Mouse (Mus musculus): ENCODE data around the gene Cilp2.

DNA sequence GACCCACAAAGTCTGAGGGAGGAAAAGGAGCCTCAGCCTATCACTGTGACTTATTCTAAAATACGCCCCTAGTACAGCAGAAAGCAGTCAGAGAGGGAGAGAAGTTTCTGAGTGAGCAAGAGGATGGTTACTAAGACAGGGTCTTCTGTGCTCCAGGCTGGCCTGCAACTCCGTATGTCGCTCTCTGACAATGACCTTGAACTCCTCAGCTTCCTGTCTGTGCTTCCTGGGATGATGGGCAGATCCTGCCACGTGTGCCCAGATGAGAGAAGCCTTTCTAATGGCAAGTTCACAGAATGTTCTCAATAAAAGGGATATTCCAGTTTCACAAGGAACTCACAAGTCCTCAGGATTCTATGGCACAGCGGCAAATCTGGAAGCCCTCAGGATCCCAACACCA is 47.1 kb upstream of the Cilp2 start:
- TF ChIP-seq CTCF (conservative IDR thresholded peaks at IDR 0.05; ENCODE audit: insufficient read depth, insufficient read length, low read depth, low read length) (no peak), POLR2A (IDR thresholded peaks at IDR 0.05; ENCODE audit: low read depth, low read length) (no peak)
